Mouse (Mus musculus): ENCODE results near the gene Tgfbr1. TPM values are rescaled to one million over a fixed set of nuclear protein-coding genes. Genes with fewer than 3 reads are reported as not detected.

The Tgfbr1 gene
- polyA plus RNA-seq, 1 experiment from 2014 or later = 24.3 TPM

- H3K4me1 ChIP-seq = no peaks in the 10 kb centered on the region
- WGBS = 74% methylated on average over 4 of the region's 4 CpGs
- ATAC-seq (ENCODE audit: insufficient read depth, low FRiP score, low read depth) = no peak
- no peaks in the 10 kb centered on the region for H3K27me3 ChIP-seq (replicated peaks)
- no peaks in the 10 kb centered on the region for H3K9me3 ChIP-seq
- H3K4me3 ChIP-seq (replicated peaks) = no peak overlapping the region
- H3K9ac ChIP-seq = no peak overlapping the region
- H3K27ac ChIP-seq = no peak overlapping the region
- H3K4me2 ChIP-seq = no peak overlapping the region
- no peaks in the 10 kb centered on the region for H3K36me3 ChIP-seq
Observed at GRCm38 (mm10) chr4:47400314-47400713, 47.3 kb downstream of the Tgfbr1 start.

DNA sequence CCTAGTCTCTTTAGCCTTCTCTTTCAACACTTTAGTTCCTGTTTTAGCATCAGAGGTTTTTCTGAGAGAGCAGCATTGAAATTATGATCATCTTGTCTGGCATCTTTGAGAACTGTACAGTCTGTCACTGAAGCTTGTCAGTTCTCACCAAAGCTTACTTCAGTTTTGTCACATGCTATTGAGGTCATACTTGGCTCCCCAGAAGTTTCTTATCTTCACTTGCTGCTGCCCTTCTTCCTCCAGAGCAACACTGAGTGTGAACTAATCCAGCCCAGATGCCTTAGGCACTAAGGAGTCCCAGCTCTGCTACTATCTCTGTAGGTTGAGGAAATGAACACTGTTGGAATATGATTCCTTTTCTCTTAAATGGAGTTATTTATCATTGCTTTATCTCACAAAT is 49.2 kb downstream of the Tgfbr1 start:
- Histone ChIP-seq H3K27me3 (replicated peaks) (no peaks in the 10 kb centered on the region), H3K4me2 (no peak overlapping the region), H3K27ac (no peak overlapping the region), H3K4me3 (replicated peaks) (no peak overlapping the region), H3K36me3 (no peaks in the 10 kb centered on the region), H3K4me1 (no peaks in the 10 kb centered on the region), H3K9ac (no peak overlapping the region), H3K9me3 (no peaks in the 10 kb centered on the region)
- no peak for ATAC-seq (ENCODE audit: insufficient read depth, low FRiP score, low read depth)

GRCm38 (mm10) chr4:47404536-47404935 is 51.5 kb downstream of the Tgfbr1 start:
- ATAC-seq (ENCODE audit: insufficient read depth, low FRiP score, low read depth) = no peak
- Histone ChIP-seq H3K4me2 (no peak overlapping the region), H3K4me3 (replicated peaks) (no peak overlapping the region), H3K9ac (no peak overlapping the region), H3K27me3 (replicated peaks) (no peaks in the 10 kb centered on the region), H3K27ac (no peak overlapping the region), H3K9me3 (no peaks in the 10 kb centered on the region), H3K36me3 (no peaks in the 10 kb centered on the region), H3K4me1 (no peaks in the 10 kb centered on the region)
- WGBS = 69% methylated on average over 2 of the region's 2 CpGs

- ATAC-seq (ENCODE audit: insufficient read depth, low FRiP score, low read depth) = no peak
- Histone ChIP-seq H3K36me3 (peaks cover 5% of the 10 kb centered on the region), H3K9ac (no peak overlapping the region), H3K27me3 (replicated peaks) (no peaks in the 10 kb centered on the region), H3K27ac (no peak overlapping the region), H3K4me2 (no peak overlapping the region), H3K4me1 (no peaks in the 10 kb centered on the region), H3K9me3 (no peaks in the 10 kb centered on the region), H3K4me3 (replicated peaks) (no peak overlapping the region)
- 86% methylated on average over 2 of the region's 2 CpGs for WGBS
Observed at GRCm38 (mm10) chr4:47407161-47407560, 54.1 kb downstream of the Tgfbr1 start.

- H3K4me3 ChIP-seq (replicated peaks) = no peak overlapping the region
- WGBS = 61% methylated on average over 3 of the region's 3 CpGs
- no peaks in the 10 kb centered on the region for H3K27me3 ChIP-seq (replicated peaks)
- no peak for ATAC-seq (ENCODE audit: insufficient read depth, low FRiP score, low read depth)
- H3K4me1 ChIP-seq = no peaks in the 10 kb centered on the region
- no peaks in the 10 kb centered on the region for H3K36me3 ChIP-seq
- no peak overlapping the region for H3K9ac ChIP-seq
- H3K9me3 ChIP-seq = no peaks in the 10 kb centered on the region
- no peak overlapping the region for H3K27ac ChIP-seq
- H3K4me2 ChIP-seq = no peak overlapping the region
Observed at GRCm38 (mm10) chr4:47417871-47418270, 64.8 kb downstream of the Tgfbr1 start.

DNA sequence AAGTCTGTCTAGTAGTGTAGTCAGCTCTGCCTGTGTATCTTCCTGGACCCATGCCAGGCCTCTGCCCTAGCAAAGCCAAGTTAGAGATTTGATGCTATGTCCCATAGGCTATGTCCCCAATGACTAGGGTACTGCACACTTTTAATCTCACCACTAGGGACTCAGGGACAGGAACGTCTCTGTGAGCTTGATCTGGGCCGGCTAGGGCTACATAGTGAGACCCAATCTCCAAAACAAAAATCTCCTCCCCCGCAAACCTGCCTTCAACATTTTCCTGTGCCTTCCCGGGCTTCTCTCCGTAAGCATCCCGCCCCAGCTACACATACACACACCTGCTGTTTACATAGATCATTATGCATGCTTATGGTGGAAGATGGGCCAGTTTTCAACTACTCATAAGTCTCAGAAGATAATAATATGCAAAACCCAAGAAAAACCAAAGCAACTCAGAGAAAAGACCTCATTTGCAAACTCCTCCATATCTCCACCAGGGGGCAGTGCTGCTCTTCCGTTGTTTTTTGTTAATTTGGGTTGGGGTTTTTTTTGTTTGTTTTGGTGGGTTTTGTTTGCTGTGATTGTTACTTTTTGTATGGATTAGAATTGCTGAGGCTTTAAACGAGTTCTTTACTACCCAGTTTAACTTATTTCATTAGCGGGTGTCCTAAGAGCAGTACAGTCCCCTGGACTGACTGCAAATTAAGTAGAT is 66.4 kb downstream of the Tgfbr1 start:
- peaks cover under 1% of the 10 kb centered on the region; the same call in 1 of the 2 replicates for H3K4me1 ChIP-seq
- no peaks in the 10 kb centered on the region for H3K36me3 ChIP-seq
- no peak; the same call in 1 of the 2 replicates for ATAC-seq (ENCODE audit: insufficient read depth, low FRiP score, low read depth)
- no peaks in the 10 kb centered on the region for H3K9me3 ChIP-seq
- no peak overlapping the region for H3K4me2 ChIP-seq
- no peak overlapping the region for H3K4me3 ChIP-seq (replicated peaks)
- WGBS = 22% methylated on average over 9 of the region's 9 CpGs
- no peak overlapping the region for H3K27ac ChIP-seq
- no peaks in the 10 kb centered on the region for H3K27me3 ChIP-seq (replicated peaks)
- no peak overlapping the region for H3K9ac ChIP-seq

DNA sequence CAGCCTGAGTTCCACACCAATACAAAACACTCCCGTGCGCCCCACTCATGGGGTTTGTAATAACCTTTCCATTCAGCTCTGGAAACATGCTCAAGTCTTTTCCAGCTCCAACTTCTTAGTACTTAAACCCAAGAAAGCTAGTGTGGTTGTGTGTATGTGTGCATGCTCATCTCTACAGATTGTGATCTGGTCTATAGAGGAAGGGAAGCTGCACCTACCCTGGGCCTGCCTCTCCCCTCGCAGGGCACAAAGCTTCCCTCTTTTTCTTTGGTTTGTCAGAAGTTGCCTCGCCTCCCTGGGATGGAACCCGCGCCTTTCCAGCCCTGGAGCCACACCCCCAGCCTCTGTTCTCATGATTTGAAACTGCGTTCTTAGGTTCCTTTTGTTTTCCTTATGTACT is 67.2 kb downstream of the Tgfbr1 start:
- no peak for ATAC-seq (ENCODE audit: insufficient read depth, low FRiP score, low read depth)
- no peak overlapping the region for H3K4me2 ChIP-seq
- H3K4me3 ChIP-seq (replicated peaks) = no peak overlapping the region
- no peaks in the 10 kb centered on the region for H3K27me3 ChIP-seq (replicated peaks)
- WGBS = 51% methylated on average over 7 of the region's 7 CpGs
- no peaks in the 10 kb centered on the region for H3K9me3 ChIP-seq
- H3K9ac ChIP-seq = no peak overlapping the region
- H3K4me1 ChIP-seq = peaks cover 3% of the 10 kb centered on the region; the same call in 1 of the 2 replicates
- H3K27ac ChIP-seq = no peak overlapping the region
- H3K36me3 ChIP-seq = no peaks in the 10 kb centered on the region

GRCm38 (mm10) chr4:47422194-47422593 is 69.2 kb downstream of the Tgfbr1 start:
- no peak for ATAC-seq (ENCODE audit: insufficient read depth, low FRiP score, low read depth)
- Histone ChIP-seq H3K36me3 (no peaks in the 10 kb centered on the region), H3K4me3 (replicated peaks) (no peak overlapping the region; the same call in 1 of the 2 replicates), H3K4me1 (peaks cover 3% of the 10 kb centered on the region; the same call in 1 of the 2 replicates), H3K27ac (no peak overlapping the region), H3K9ac (no peak overlapping the region), H3K9me3 (no peaks in the 10 kb centered on the region), H3K4me2 (no peak overlapping the region), H3K27me3 (replicated peaks) (no peaks in the 10 kb centered on the region)
- 41% methylated on average over 3 of the region's 3 CpGs for WGBS

GRCm38 (mm10) chr4:47422946-47423345 is 69.9 kb downstream of the Tgfbr1 start:
- no peak overlapping the region for H3K9ac ChIP-seq
- peaks cover 3% of the 10 kb centered on the region; the same call in 1 of the 2 replicates for H3K4me1 ChIP-seq
- no peak overlapping the region for H3K4me2 ChIP-seq
- no peak for ATAC-seq (ENCODE audit: insufficient read depth, low FRiP score, low read depth)
- H3K9me3 ChIP-seq = no peaks in the 10 kb centered on the region
- no peak overlapping the region for H3K27ac ChIP-seq
- no peak overlapping the region for H3K4me3 ChIP-seq (replicated peaks)
- no peaks in the 10 kb centered on the region for H3K27me3 ChIP-seq (replicated peaks)
- WGBS = 85% methylated on average over 2 of the region's 3 CpGs
- no peaks in the 10 kb centered on the region for H3K36me3 ChIP-seq

- no peaks in the 10 kb centered on the region for H3K36me3 ChIP-seq
- ATAC-seq (ENCODE audit: insufficient read depth, low FRiP score, low read depth) = no peak
- WGBS = 13% methylated on average over 2 of the region's 2 CpGs
Observed at GRCm38 (mm10) chr4:47424376-47424775, 71.4 kb downstream of the Tgfbr1 start.

GRCm38 (mm10) chr4:47425247-47425830 is 72.3 kb downstream of the Tgfbr1 start:
- H3K36me3 ChIP-seq = no peaks in the 10 kb centered on the region
- WGBS = 88% methylated on average over 16 of the region's 16 CpGs

More at GRCm38 (mm10) chr4:47424376-47424775, 71.4 kb downstream of the Tgfbr1 start:
- Histone ChIP-seq H3K27me3 (replicated peaks) (no peaks in the 10 kb centered on the region), H3K4me3 (replicated peaks) (no peak overlapping the region), H3K27ac (no peak overlapping the region), H3K4me2 (no peak overlapping the region), H3K4me1 (peaks cover 3% of the 10 kb centered on the region; the same call in 1 of the 2 replicates), H3K9ac (no peak overlapping the region), H3K9me3 (no peaks in the 10 kb centered on the region)

GRCm38 (mm10) chr4:47427606-47428005 is 74.6 kb downstream of the Tgfbr1 start:
- Histone ChIP-seq H3K4me1 (peaks cover 3% of the 10 kb centered on the region; the same call in 1 of the 2 replicates), H3K27me3 (replicated peaks) (no peaks in the 10 kb centered on the region), H3K27ac (no peak overlapping the region), H3K9ac (no peak overlapping the region), H3K9me3 (no peaks in the 10 kb centered on the region), H3K4me3 (replicated peaks) (no peak overlapping the region), H3K4me2 (no peak overlapping the region), H3K36me3 (no peaks in the 10 kb centered on the region)
- no peak for ATAC-seq (ENCODE audit: insufficient read depth, low FRiP score, low read depth)
- 45% methylated on average over 3 of the region's 3 CpGs for WGBS

More at GRCm38 (mm10) chr4:47425247-47425830, 72.3 kb downstream of the Tgfbr1 start:
- Histone ChIP-seq H3K4me1 (peaks cover 3% of the 10 kb centered on the region; the same call in 1 of the 2 replicates), H3K4me3 (replicated peaks) (no peak overlapping the region), H3K4me2 (no peak overlapping the region), H3K27ac (no peak overlapping the region), H3K27me3 (replicated peaks) (no peaks in the 10 kb centered on the region), H3K9ac (no peak overlapping the region), H3K9me3 (no peaks in the 10 kb centered on the region)
- ATAC-seq (ENCODE audit: insufficient read depth, low FRiP score, low read depth) = no peak
